Mouse (Mus musculus) heart, adult 2 months (tissue): ENCODE data around the gene Sestd1.

Source experiments
- CTCF ChIP-seq: fragments of 200-600 bp; IDR thresholded peaks from 2 replicates; pipeline ENCODE4 v1.8.1; 2022; ENCODE audit warnings: antibody characterized with exemption, mild to moderate bottlenecking, moderate library complexity
- EP300 ChIP-seq: fragments of 200-500 bp; IDR thresholded peaks from 2 replicates; pipeline ENCODE4 v1.6.1; 2011; ENCODE audit warnings: low read depth, low read length, control low read depth; ENCODE audit not compliant: insufficient read depth
- POLR2A ChIP-seq: fragments of 200-500 bp; IDR thresholded peaks from 2 replicates; pipeline ENCODE4 v1.6.1; 2011; ENCODE audit warnings: mild to moderate bottlenecking, low read depth, low read length, control low read depth; ENCODE audit not compliant: insufficient read depth

GRCm38 (mm10) chr2:77266931-77267330 lies 13.5 kb downstream of the Sestd1 start:
- TF ChIP-seq POLR2A, result no peak
- no peak for TF ChIP-seq CTCF
- no peak for TF ChIP-seq EP300
